Mouse (Mus musculus) hematopoietic stem cell, adult 5-6 weeks (primary cell): Measurements from ENCODE around the gene Lamc3. TPM values are rescaled to one million over a fixed set of nuclear protein-coding genes. Genes with fewer than 3 reads are reported as not detected.
A peak's percentile ranks its signal among the peaks of the same experiment; 100 is the strongest.
"Not testable (repeated sequence)": the region's sequence is repeated elsewhere in the genome, so short reads cannot be mapped to it uniquely, and the experiment has no call there.

ENCODE experiments used
- ATAC-seq, 2 experiments: fragments of 125-278 bp in 1 of 2; replicated peaks in 1 of 2; 2 replicates each; pipeline ENCODE4 v1.8.0; 2016 to 2017; ENCODE audit warnings: inconsistent platforms in 2 of 2, mild to moderate bottlenecking in 2 of 2, moderate number of reproducible peaks in 2 of 2, low read depth in 1 of 2, moderate TSS enrichment in 1 of 2; ENCODE audit not compliant: low FRiP score in 2 of 2, poor library complexity in 2 of 2, severe bottlenecking in 2 of 2, insufficient read depth in 1 of 2, low TSS enrichment in 1 of 2
- total RNA-seq: library from RNA; stranded (forward); fragments of 172-1452, 232-1000 nt; gene quantifications from 2 replicates; pipeline ENCODE4 v1.2.3, GENCODE M21; 2017

Lamc3 gene
- total RNA-seq, 1 experiment from 2014 or later: not detected

GRCm38 (mm10) chr2:31906407-31906806, 19.3 kb downstream of the Lamc3 start:
- no peak for ATAC-seq

- ATAC-seq: no peak
These were observed 25.5 kb downstream of the Lamc3 start for GRCm38 (mm10) chr2:31912575-31912974.

GRCm38 (mm10) chr2:31914213-31914612, 27.1 kb downstream of the Lamc3 start:
- not testable (repeated sequence) for ATAC-seq

- 0 out of 4 replicates have a peak, but pooled peaks of 1 of the 2 experiments have one; percentile 46 for ATAC-seq
These were observed 28.0 kb downstream of the Lamc3 start for GRCm38 (mm10) chr2:31915112-31915511.

- peak in 1 of 2 experiments; percentile 49; a peak in 1 of 4 replicates for ATAC-seq
These were observed 30.5 kb downstream of the Lamc3 start for GRCm38 (mm10) chr2:31917636-31918035.

GRCm38 (mm10) chr2:31923645-31924044, 36.6 kb downstream of the Lamc3 start:
- ATAC-seq: no peak

- ATAC-seq: no peak
These were observed 37.7 kb downstream of the Lamc3 start for GRCm38 (mm10) chr2:31924811-31925210.

GRCm38 (mm10) chr2:31925936-31926335, 38.8 kb downstream of the Lamc3 start:
- no peak for ATAC-seq

- ATAC-seq: peak; percentile 59 to 64
These were observed 42.6 kb downstream of the Lamc3 start for GRCm38 (mm10) chr2:31929664-31930063.

GRCm38 (mm10) chr2:31934551-31934950, 47.5 kb downstream of the Lamc3 start:
- ATAC-seq: no peak

- ATAC-seq: no peak
These were observed 48.0 kb downstream of the Lamc3 start for GRCm38 (mm10) chr2:31935054-31935453.

GRCm38 (mm10) chr2:31938298-31938697, 51.2 kb downstream of the Lamc3 start:
- no peak for ATAC-seq

GRCm38 (mm10) chr2:31943011-31943410, 55.9 kb downstream of the Lamc3 start:
- ATAC-seq: no peak

- ATAC-seq: no peak
These were observed 58.5 kb downstream of the Lamc3 start for GRCm38 (mm10) chr2:31945580-31945979.

GRCm38 (mm10) chr2:31948392-31948791, 61.3 kb downstream of the Lamc3 start:
- no peak for ATAC-seq

- ATAC-seq: no peak
These were observed 61.7 kb downstream of the Lamc3 start for GRCm38 (mm10) chr2:31948801-31949200.

- ATAC-seq: peak; percentile 61 to 63; a peak in 3 of 4 replicates
These were observed 63.2 kb downstream of the Lamc3 start, which contains the start of gene Aif1l for GRCm38 (mm10) chr2:31950058-31950871. Gene Aif1l, plus strand, starts transcription at chr2:31950139.

GRCm38 (mm10) chr2:31950966-31951365, 63.9 kb downstream of the Lamc3 start:
- no peak for ATAC-seq

GRCm38 (mm10) chr2:31952236-31952635, 65.1 kb downstream of the Lamc3 start:
- no peak for ATAC-seq
